Mouse (Mus musculus) limb, embryonic 13.5 days (tissue): Measurements from ENCODE around the gene Selenow. TPM values are rescaled to one million over a fixed set of nuclear protein-coding genes. Genes with fewer than 3 reads are reported as not detected.

Source experiments
- ATAC-seq: fragments of 200-750 bp; cut with Nextera tagmentation; 2 replicates; pipeline ENCODE4 v1.8.0; 2017; ENCODE audit warnings: low read depth, moderate number of reproducible peaks, moderate TSS enrichment; ENCODE audit not compliant: low FRiP score
- H3K27ac ChIP-seq: fragments of 300-500 bp; sonication (generic); 2 replicates; pipeline ENCODE4 v1.5.1; 2015; ENCODE audit warnings: inconsistent platforms, mild to moderate bottlenecking, moderate library complexity
- H3K27me3 ChIP-seq: fragments of 300-500 bp; sonication (generic); 2 replicates; pipeline ENCODE4 v1.6.1; 2015; ENCODE audit warnings: mild to moderate bottlenecking, inconsistent platforms
- H3K36me3 ChIP-seq: fragments of 300-500 bp; sonication (generic); 2 replicates; pipeline ENCODE4 v1.6.1; 2015; ENCODE audit warnings: inconsistent platforms, mild to moderate bottlenecking, moderate library complexity
- H3K4me1 ChIP-seq: fragments of 300-500 bp; sonication (generic); 2 replicates; pipeline ENCODE4 v1.6.1; 2015; ENCODE audit warnings: inconsistent platforms
- H3K4me2 ChIP-seq: fragments of 300-500 bp; sonication (generic); replicated peaks from 2 replicates; pipeline ENCODE4 v1.6.1; 2015; ENCODE audit warnings: inconsistent platforms, mild to moderate bottlenecking, moderate library complexity
- H3K4me3 ChIP-seq: fragments of 300-500 bp; sonication (generic); 2 replicates; pipeline ENCODE4 v1.5.1; 2015; ENCODE audit warnings: moderate library complexity, mild to moderate bottlenecking, inconsistent platforms
- H3K9ac ChIP-seq: fragments of 300-500 bp; sonication (generic); 2 replicates; pipeline ENCODE4 v1.6.1; 2015; ENCODE audit warnings: mild to moderate bottlenecking, inconsistent platforms
- H3K9me3 ChIP-seq: fragments of 300-500 bp; sonication (generic); 2 replicates; pipeline ENCODE4 v1.6.1; 2016; ENCODE audit warnings: inconsistent platforms
- WGBS: fragments of 180-500 bp; shearing (Covaris S2); methylation state at CpG from one replicate; pipeline ENCODE4 v1.1.7; 2015; 5-methylcytosine and 5-hydroxymethylcytosine counted together
- polyA plus RNA-seq: library from polyadenylated mRNA; unstranded; fragments of >200 nt; fragmentation: Nextera tagmentation; extraction: Ambion mirVana; gene quantifications from 2 replicates; pipeline ENCODE4 v1.2.1, GENCODE M21; 2015

Selenow gene
- polyA plus RNA-seq, 1 experiment from 2014 or later: 943 TPM

GRCm38 (mm10) chr7:15884127-15884526 lies 38.1 kb downstream of the Selenow start:
- Histone ChIP-seq H3K36me3 (no peaks in the 10 kb centered on the region), H3K9ac (no peak overlapping the region), H3K4me2 (no peak overlapping the region), H3K9me3 (no peaks in the 10 kb centered on the region), H3K4me3 (no peak overlapping the region), H3K4me1 (no peaks in the 10 kb centered on the region), H3K27ac (no peak overlapping the region), H3K27me3 (no peaks in the 10 kb centered on the region)
- no peak for ATAC-seq
- WGBS: 83% methylated on average over 2 of the region's 2 CpGs

- no peak for ATAC-seq
- H3K27ac ChIP-seq: no peak within 1 kb of the TSS
- no peak within 1 kb of the TSS for H3K9ac ChIP-seq
- no peaks in the 10 kb centered on the region for H3K36me3 ChIP-seq
- no peaks in the 10 kb centered on the region for H3K27me3 ChIP-seq
- no peaks in the 10 kb centered on the region for H3K4me1 ChIP-seq
- H3K9me3 ChIP-seq: no peaks in the 10 kb centered on the region
- no peak within 1 kb of the TSS for H3K4me3 ChIP-seq
- 88% methylated on average over 2 of the region's 2 CpGs for WGBS
- H3K4me2 ChIP-seq: no peak within 1 kb of the TSS
These were observed 39.9 kb downstream of the Selenow start, which contains the start of gene Crxos for GRCm38 (mm10) chr7:15882317-15882716. TSS of gene Crxos (plus strand) at chr7:15882617.

DNA sequence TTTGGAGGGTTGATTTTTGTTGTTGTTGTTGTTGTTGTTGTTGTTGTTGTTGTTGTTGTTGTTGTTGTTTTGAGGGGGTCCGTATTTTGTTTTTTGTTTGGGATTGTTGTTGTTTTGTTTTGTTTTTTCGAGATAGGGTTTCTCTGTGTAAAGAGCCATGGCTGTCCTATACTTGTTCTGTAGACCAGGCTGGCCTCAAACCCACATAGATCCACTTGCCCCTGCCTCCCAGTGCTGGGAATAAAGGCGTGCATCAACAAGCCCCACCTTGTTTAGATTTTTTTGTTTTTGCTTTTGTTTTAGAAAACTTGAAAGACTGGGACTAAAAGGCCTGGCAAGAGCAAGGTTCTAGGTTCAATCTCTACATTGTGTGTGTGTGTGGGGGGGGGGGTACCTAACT lies 40.4 kb downstream of the Selenow start:
- Histone ChIP-seq H3K27ac (no peak overlapping the region), H3K27me3 (no peaks in the 10 kb centered on the region), H3K4me1 (no peaks in the 10 kb centered on the region), H3K4me2 (no peak overlapping the region), H3K9ac (no peak overlapping the region), H3K4me3 (no peak overlapping the region), H3K9me3 (no peaks in the 10 kb centered on the region), H3K36me3 (no peaks in the 10 kb centered on the region)
- WGBS: 74% methylated on average over 3 of the region's 3 CpGs
- no peak for ATAC-seq

GRCm38 (mm10) chr7:15881388-15881787 lies 40.8 kb downstream of the Selenow start:
- Histone ChIP-seq H3K4me2 (no peak overlapping the region), H3K4me1 (no peaks in the 10 kb centered on the region), H3K36me3 (no peaks in the 10 kb centered on the region), H3K27ac (no peak overlapping the region), H3K27me3 (no peaks in the 10 kb centered on the region), H3K9me3 (no peaks in the 10 kb centered on the region), H3K9ac (no peak overlapping the region), H3K4me3 (no peak overlapping the region)
- WGBS: 29% methylated on average over 7 of the region's 7 CpGs
- ATAC-seq: no peak

- no peak for ATAC-seq
- H3K36me3 ChIP-seq: no peaks in the 10 kb centered on the region
- no peaks in the 10 kb centered on the region for H3K4me1 ChIP-seq
- no peak within 1 kb of the TSS for H3K9ac ChIP-seq
- H3K4me3 ChIP-seq: no peak within 1 kb of the TSS
- H3K27ac ChIP-seq: no peak within 1 kb of the TSS
- H3K9me3 ChIP-seq: no peaks in the 10 kb centered on the region
- no peaks in the 10 kb centered on the region for H3K27me3 ChIP-seq
- WGBS: 31% methylated on average over 4 of the region's 4 CpGs
- H3K4me2 ChIP-seq: no peak within 1 kb of the TSS
These were observed 42.4 kb downstream of the Selenow start, which contains the start of gene Crx for GRCm38 (mm10) chr7:15879756-15880155. TSS of gene Crx (minus strand) at chr7:15879968.

Other genes starting within 250 kb of the Selenow start
- gene Obox5, start 172.3 kb downstream of the Selenow start, polyA plus RNA-seq: not detected in 2 replicates
- gene Obox6, start 82.7 kb downstream of the Selenow start, polyA plus RNA-seq: not detected in 2 replicates
- gene Crx, start 42.4 kb downstream of the Selenow start, polyA plus RNA-seq: not detected in 2 replicates
- gene Crxos, start 39.8 kb downstream of the Selenow start, polyA plus RNA-seq: not detected in 2 replicates
- gene Nop53, start 23.7 kb upstream of the Selenow start, polyA plus RNA-seq: 184 and 201 TPM in 2 replicates
- 25.3 and 29.9 TPM in 2 replicates for gene Ehd2, start 45.2 kb upstream of the Selenow start, polyA plus RNA-seq
- 8.6 and 8.7 TPM in 2 replicates for gene Bicra, start 125.5 kb upstream of the Selenow start, polyA plus RNA-seq
- 0.04 and 0.08 TPM in 2 replicates for gene Zfp541, start 139.4 kb upstream of the Selenow start, polyA plus RNA-seq
- 232 and 245 TPM in 2 replicates for gene Napa, start 176.1 kb upstream of the Selenow start, polyA plus RNA-seq
- 38.7 and 40.5 TPM in 2 replicates for gene Kptn, start 197.5 kb upstream of the Selenow start, polyA plus RNA-seq
- 0.14 and 0.28 TPM in 2 replicates for gene Slc8a2, start 207.4 kb upstream of the Selenow start, polyA plus RNA-seq